Mouse (Mus musculus): ENCODE results near the gene Gm10322.

Gm10322 gene

DNA sequence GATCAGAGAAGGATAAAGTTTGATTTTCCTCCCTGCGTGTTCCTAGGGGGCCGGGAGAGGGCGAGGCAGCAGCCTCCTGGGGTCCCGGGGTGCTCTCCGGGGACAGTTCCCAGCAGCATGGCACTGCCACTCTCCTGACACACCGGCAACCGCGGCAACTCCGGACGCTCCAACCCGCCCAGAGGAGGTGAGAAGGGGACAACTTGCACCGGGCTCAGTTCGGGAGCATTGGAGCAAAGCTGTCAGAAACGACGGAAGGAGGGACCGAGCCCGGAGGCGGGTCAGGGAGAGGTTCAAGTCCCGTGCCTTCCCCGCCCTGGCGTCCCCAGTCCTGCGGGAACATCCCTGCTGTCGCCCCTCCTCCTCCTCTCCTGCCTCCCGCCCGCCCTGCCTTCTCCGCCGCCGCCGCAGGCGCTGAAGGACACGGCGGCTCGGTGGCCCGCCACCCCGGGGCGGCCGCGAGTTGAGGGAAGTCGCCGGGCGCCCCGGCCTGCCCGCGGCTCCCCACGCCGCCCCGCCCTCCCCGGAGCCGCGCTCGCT, at the start of gene Gm10322:
Gm10322 (plus strand) TSS at position 83 of the 540 bp plus-strand sequence.
- peak; percentile 52 for DNase-seq (ENCODE audit: low read depth, low spot score)

DNA sequence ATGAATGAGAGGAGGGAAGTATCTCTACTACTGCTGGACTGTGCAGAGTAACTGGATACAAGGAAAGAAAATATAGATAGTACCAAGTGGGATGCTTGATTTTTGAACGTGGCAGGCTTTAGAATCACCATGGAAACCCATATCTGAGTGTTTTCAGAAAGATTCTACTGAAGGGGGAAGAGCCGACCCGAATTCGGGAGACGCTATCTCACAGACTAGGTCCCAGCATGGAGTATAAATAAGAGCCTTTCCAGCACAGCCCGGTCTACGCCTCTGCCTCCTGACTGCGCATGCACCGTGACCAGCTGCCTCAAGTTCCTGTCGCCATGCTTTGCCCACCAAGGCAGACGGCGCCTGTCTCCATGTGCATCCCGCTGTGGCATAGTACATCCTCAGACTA, 48.9 kb upstream of the Gm10322 start:
- DNase-seq (ENCODE audit: low read depth, low spot score): no peak

DNA sequence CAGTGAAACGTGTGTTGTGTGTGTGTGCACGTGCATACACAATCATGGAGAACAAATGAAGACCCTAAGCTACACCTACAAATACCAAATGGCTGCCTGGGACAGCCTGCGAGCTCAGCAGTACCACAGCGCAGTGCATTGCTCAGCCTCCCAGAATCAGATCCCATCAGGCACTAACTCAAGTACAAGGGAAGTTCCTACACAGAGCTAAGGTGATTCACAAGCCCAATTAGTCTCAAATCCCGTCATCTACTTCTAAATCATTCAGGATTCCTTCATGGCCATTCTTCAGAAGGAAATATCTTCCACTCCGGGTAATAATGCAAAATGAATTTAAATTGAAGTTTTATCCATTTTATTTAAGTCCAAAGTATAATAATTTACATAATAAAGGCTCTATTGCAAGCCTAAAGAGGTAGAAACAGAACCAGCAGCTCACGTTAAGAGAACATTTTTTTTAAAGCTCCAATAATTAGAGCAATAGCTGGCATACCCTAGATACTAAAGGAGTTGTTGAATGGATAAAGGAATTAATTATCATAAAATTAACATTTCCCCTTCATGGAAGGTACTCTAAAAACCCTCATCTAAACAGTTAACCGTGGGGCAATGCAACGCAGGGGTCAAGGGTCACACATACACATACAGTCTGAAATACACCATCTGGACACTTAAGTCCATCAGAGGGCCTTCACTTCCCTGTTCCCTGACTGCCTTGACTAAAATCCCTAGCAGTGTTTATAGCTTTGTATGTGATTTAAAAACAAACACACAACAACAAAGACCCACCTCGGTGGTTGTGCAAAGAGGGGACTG, 47.0 kb upstream of the Gm10322 start:
- DNase-seq (ENCODE audit: low read depth, low spot score): no peak

DNA sequence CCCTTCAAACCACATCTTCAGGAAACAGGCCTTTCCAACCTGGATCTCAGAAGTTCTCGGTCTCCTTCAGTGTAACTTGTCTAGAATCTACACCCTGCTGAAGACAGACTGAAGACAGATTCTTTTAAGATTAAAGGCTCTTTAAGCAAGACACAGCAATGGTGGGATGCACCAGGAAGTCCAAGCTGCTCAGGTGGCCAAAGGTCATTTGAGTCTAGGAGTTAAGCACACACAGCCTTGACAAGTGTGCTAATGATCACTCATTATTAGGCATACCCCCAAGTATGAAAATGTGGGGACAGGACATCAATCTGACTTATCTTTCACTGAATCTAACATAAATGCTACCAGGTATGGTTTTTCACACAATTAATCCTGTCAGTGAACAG, 46.4 kb upstream of the Gm10322 start:
- DNase-seq (ENCODE audit: low read depth, low spot score): no peak

DNA sequence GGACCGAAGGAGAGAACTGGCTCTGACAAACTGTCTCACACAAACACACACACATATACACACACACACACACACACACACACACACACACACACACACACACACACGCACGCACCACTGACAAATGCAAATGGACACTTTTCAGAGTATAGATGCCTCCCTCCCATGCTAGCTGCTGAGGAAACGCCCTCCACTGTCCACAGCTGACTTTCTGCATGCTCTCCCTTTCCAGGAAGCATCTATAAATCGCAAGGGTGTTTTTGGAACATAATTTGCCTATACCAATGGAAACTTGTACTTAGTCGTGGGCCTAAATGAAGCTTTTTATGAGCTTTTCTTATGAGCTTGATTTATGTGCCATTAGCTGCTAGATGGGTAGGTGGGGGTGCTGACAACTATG, 45.5 kb upstream of the Gm10322 start:
- no peak for DNase-seq (ENCODE audit: low read depth, low spot score)

DNA sequence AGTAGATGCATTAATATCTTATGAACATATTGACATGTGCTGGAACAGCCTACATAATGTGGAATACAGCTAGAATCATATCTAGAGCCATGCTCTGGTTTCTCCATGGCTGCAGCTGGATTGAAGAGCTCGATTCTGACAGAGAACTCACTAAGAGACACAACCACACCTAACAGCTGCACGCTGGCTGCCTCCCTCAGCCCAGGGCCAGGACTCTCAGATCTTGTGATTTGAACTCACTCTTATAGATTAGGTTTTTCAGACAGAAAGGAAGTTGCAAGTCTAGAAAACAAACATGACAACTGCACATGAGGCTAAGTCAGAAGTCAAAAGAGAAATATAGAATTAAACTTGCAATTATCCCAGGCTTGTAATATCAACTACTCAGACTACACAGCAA, 45.1 kb upstream of the Gm10322 start:
- DNase-seq (ENCODE audit: low read depth, low spot score): no peak

DNA sequence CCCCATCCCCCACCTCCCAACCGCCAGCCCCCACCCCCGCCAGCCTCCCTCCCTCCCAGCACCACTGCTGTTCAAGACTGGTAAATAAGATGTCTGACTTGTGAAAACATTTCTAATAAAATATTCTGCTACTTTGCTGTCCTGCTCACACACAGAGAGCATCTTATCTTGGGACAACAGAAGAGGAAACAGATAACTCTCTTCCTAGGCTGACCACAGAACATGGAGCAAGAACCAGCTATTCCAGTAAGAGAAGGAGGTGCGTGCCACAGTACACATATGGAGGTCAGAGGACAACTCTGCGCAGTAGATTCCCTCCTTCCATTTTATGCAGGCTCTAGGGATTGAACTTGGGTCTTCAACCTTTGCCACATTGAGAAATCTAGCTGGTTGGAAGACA, 44.6 kb upstream of the Gm10322 start:
- no peak for DNase-seq (ENCODE audit: low read depth, low spot score)

DNA sequence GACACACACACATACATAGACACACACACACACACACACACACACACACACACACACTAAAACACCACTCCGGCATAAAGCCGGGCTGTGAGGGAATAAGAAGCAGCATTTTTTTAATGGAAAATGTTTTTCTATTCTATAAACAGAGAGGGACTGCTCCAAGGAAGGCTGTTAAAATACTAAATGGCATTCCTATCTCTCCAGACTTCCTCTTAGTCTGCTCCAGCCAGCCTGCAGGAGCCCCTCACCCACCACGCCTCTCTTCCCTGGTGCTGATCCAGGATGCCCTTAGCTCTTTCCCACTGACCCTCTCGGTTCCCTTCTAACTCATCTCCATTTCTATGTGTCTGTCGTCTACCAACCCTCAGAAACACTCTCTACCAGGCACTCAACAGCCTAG, 43.9 kb upstream of the Gm10322 start:
- DNase-seq (ENCODE audit: low read depth, low spot score): no peak

DNA sequence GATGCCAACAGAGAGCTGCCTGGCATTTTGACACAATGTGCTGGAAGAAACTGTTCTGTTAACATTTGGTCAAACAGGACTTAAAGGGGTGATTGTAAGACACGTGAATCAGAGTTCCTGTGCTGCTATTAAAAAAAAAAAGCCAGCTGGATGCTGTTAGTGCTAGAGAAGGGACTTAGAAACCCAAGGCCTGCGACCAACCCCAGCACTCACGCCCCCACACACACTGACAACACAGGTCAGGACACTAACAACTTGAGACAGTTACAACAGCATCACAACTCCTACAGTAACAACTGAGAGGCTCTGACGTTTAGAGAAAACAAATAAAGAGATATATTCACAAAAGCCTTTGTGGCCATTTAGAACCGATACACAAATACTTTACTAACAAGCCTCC, 39.6 kb upstream of the Gm10322 start:
- no peak for DNase-seq (ENCODE audit: low read depth, low spot score)

DNA sequence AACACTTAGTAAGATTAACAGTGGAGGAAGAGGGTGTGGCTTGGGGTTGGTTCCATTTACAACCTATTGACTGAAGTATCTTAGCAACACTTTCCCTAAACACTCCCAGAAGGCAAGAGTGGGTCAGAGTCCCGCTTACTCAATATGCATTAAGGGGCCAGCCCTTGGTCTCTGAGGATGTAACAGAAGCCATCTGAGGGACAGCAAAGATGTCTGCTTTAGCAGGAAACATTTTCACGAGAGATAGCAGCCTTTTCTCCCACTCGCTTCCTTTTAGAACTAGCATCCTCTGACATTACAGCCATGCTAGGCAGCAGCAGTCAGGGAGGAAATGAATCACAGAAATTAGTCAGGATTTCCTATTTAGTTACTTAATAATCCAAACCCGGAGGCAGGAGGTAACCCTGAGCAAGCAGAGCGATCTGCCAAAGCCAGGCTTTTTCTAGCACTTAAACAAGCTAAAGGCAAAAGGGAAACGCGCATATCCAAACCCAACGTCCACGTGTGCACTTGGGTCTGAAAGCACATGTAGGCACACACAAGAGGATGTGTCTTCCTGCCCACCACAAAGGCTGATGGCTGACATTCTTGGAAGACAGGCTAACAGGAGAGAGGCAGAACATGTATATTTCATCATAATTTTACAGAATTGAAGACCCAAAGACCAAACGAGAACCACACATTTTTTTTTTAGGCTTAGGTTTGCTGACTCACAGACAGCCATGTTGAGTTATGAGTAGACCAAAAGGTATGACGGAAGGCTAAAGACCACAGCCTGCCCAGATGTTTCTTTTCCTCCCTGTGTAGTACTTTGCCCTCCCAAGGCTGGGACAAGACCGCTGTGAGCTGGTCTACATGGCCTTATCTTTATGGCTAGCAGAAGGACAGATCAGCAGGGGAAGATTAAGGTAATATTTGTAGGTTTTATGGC, 37.7 kb upstream of the Gm10322 start:
- no peak for DNase-seq (ENCODE audit: low read depth, low spot score)

DNA sequence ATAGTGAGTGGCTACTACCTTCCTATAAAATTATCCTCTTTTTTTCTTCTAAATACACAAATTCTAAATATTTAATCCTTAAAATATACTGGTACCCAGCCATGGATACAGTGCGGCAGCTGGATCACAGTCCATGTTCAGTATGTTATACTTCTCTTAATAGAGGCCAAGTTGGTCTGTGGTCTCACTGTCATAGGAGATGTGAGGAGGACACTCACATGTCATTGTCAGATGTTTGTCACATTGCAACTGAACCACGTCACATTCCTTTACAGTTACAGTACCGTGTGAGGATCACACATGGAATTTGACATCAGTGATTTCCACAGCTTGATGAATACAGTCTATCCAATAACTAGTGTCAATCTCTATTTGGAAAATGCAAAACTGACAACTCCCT, 36.2 kb upstream of the Gm10322 start:
- no peak for DNase-seq (ENCODE audit: low read depth, low spot score)

DNA sequence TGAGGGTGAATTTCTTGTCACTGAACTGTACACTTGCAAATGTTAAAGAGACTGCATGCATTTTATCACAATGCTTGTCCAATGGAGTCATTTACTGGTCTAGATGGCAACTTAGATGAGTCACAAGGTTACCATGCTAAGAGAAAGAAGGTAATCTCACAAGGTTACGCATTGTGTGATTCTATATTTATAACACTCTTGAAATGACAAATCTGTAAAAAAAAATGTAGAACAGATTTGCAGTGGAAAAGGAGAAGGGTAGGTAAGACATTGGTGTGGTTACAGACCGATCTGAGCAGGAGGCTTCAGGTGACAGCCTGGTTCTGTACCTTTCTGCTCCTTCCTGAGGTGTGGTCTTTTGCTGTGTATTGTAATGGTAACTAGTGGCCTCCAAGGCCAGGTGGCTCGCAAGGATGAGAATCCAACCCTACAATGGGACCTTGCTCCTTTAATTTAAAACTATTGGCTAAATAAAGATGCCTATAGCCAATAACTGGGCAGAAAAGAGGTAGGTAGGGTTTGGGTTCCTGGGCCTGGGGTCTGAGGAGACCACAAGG, 35.2 kb upstream of the Gm10322 start:
- DNase-seq (ENCODE audit: low read depth, low spot score): no peak

DNA sequence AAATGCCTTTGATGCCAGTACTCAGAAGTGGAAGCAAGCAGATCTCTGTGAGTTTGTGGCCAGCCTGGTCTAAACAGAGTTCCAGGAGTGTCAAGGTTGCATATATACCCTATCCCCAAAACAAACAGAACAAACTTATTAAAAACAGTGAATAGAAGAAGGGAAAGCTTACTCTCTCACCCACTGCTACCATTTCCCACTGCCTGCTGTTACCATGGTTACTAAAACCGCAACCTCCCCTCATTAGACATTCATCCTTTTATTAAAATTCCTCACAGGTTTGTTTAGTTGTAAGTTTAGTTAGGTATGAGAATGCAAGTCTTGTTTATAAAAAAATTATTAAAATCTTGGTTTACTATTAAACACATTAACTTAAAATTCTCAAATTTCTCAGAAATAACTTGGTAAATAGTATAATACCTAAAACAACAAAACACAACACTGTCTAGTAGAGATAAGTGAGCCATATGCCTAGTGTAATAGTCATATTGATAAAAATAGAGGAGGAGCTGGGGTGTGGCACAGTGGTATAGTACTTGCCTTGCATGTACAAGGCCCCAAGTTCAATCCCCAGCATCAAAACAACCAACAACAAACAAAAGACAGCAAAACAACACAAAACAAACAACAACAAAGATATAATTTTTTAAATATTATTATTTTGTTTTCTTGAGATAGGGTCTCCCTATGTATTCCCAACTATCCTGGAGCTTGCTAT, 33.9 kb upstream of the Gm10322 start:
- DNase-seq (ENCODE audit: low read depth, low spot score): no peak

DNA sequence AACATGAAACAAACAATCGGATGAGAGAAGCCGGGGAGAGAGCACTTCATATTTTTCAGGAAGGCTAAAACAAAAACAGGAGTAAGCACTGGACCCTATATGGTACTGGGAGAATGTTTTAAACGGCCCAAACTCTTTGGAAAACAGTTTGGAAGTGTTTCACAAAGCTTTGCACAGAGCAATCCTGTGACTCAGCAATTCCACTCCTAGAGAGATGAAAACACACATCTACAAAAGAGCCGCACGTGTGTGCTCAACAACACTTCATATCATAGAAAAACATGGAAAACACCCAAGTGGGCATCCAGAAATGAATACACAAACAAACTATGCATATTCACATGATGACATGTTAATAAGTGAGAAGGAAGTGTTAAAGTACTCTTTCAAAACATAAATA, 30.2 kb upstream of the Gm10322 start:
- no peak for DNase-seq (ENCODE audit: low read depth, low spot score)

DNA sequence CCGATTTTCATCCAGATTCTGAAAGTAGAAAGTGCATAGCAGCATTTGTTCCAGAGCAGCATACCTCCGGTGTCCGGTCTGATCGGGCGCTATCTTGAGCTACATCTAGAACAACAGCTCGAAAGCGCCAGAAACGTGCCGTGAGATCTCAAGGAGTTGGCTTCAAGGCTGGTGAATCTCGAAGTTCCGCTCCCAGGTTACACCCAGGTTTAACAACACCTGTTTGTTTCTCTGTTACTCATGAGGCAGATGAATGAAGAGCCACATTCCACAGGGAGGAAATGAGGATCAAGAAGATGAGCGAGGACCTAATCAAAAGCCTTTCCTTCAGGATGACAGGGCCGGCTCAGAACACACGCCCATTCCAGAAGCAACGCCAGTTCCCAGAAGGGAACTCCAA, 29.0 kb upstream of the Gm10322 start:
- no peak for DNase-seq (ENCODE audit: low read depth, low spot score)

DNA sequence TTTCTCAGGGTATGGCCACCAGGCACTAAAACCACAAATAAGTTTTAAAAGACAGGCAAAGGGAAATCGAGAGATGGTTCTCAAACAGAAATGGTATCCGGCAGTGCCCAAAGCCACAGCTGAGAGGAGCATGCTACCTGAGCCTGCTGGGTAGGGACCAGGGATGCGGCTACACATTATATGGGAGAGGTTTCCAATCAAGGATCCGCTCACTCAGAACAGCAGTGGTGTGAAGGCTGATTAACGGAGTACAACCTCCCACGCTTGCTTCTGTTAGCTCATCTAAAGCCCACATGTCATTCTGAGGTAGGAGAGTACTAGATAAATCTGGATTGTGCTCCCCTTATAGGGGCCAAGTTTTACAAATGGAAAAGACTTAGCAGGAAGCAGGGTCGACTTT, 27.7 kb upstream of the Gm10322 start:
- DNase-seq (ENCODE audit: low read depth, low spot score): no peak

DNA sequence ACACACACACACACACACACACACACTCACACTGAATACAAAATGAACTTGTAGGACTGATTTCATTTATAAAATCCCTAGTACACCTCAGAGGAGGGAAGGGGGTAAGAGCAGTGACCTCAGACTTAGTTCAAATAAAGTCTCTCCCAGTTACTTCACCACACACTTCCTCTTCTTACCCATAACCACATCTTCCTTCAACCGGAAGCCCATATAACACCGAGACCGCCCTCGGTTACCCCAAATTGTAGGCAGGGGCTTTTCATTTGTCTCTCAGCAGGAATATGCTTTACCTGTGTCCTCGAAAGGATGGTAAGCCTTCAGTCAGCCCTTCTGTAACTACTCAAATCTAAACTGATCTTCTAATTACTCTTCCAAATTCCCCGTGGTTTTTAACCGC, 26.4 kb upstream of the Gm10322 start:
- DNase-seq (ENCODE audit: low read depth, low spot score): no peak

DNA sequence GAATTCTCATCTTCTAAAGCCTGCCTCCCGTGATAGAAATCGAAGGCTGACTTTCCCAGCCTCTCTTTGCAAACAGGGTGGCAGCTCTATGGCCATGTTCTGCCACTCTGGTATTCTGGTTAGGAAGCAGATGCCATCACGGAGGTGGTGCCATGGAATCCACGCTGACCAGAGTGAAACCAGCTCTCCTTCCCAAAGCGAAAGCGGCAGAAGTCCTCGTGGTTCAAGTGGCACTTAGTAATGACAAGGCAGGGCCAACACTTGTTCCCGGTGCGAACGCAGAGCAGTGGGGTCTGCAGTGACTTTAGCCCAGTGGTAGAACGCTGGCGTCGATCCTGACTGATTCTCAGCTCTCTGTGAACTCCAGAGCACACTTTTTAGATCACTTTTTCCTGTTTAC, 26.0 kb upstream of the Gm10322 start:
- no peak for DNase-seq (ENCODE audit: low read depth, low spot score)

DNA sequence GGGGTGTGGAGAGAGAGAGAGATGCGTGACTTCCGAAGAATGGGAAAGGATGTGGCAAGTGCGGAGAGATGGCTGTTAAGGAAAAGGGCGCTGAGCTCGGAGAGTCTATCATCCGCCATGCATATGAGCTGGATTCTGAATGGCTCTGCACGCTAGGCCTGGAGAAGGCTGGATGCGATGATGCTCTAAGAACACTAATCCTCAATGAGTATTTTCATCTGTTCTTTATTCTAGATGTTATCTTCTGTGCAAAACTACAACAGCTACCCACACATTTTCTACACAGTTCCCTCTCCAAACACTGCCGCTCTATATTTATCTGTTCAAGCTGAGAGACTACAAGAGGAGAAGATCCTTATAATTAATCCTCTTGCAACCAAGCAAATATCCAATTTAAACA, 25.3 kb upstream of the Gm10322 start:
- DNase-seq (ENCODE audit: low read depth, low spot score): no peak

DNA sequence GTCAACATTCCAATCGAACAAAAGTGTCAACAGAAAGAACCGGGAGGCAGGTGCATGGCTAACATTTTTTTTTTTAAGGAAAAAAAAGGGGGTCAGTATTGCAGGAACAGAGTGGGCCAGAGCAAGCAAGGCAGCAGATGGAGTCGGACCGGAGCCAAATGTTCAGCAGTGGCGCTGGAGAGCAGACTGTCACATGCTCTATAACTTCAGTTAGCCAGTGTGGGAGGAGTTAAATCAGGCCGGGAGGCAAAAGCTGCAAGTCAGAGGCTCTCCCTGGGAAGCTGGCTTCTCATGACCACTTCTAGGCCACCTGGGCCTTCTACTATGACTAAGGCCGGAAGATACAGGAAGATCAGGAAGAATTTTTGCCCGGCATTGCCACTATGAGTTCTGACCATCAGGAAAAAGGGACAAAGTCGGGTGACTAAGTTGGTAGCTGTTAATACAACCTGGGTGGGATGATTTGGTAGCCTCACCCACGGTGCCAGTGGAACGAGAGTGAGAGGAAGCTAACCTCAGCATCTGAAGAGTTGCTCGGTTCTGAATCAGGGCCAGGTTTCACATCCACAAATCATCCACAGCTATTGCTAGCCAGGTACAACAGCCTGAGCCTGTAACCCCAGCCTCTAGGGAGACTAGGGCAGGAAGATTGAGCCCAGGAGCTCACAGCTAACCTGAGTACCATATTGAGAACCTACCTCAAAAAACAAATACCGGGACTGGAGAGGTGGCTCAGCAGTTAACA, 21.9 kb upstream of the Gm10322 start:
- DNase-seq (ENCODE audit: low read depth, low spot score): no peak

DNA sequence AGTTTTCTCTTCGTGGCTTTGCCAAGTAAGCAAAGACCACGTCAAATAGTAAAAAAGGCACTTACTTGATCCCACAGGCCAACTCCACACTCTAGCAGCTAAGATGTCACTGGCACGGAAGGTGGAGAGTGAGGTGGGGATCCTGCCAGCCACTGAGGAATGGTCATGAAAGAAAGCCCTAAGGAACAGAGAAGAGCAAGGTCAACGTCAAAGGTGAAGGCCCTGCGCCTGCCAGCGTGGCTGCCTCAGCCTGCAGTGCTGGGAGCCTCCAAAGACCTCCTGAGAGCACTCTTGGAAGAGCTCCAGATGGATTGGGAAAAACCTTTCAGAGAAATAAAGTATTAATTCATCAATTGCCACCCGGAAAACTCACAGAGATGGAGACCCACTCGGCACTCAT, 15.3 kb upstream of the Gm10322 start:
- DNase-seq (ENCODE audit: low read depth, low spot score): no peak
